In genomic region chr4:97418616-97419015, GRCm38 (mm10) we compare ENCODE assay signal across 8 mouse cellular contexts.
DNase-seq lines count a peak whose midpoint lies in the region; ATAC-seq lines count a peak whose summit lies in the region.

No protein-coding gene starts in this region.

- peak; percentile 31; the same call in 1 of the 2 replicates for ATAC-seq in frontal cortex, adult (ENCODE audit: low TSS enrichment)

- intact Hi-C loops in gastrocnemius, postnatal 36 days (cut with DNase I), result no loop called here

- no peak for DNase-seq in frontal cortex, adult 2 months (ENCODE audit: extremely low spot score in 1 of 2, low spot score in 1 of 2)
- DNase-seq in cerebellum, postnatal 4 days (ENCODE audit: low spot score in 2 of 2), result peak; percentile 57 to 90
- DNase-seq in gastrocnemius, postnatal 36 days, result peak; percentile 51 to 59
- DNase-seq in kidney, postnatal 10 days, result peak; percentile 44
- DNase-seq in lung, postnatal 14 days, result peak; percentile 14
- peak; percentile 25 for DNase-seq in retina, postnatal 7 days (ENCODE audit: low read depth, low spot score)
- DNase-seq in c-Kit-positive CD71-positive TER-119-positive erythroid progenitor cells, embryonic 14.5 days (ENCODE audit: low spot score), result no peak

Comparison
In these comparisons a context has a peak if more than half of its experiments do, and no peak if none do; other contexts are left out.
1. DNase-seq: peak in cerebellum, postnatal 4 days (2 of 2), gastrocnemius, postnatal 36 days (2 of 2), kidney, postnatal 10 days (single experiment), lung, postnatal 14 days (single experiment) and retina, postnatal 7 days (single experiment); none in frontal cortex, adult 2 months (0 of 2) and c-Kit-positive CD71-positive TER-119-positive erythroid progenitor cells, embryonic 14.5 days (single experiment).